Comparison of ENCODE assay signal across 16 mouse cellular contexts in genomic region chr15:25720263-25720662, GRCm38 (mm10).
"Had no signal": no experiment of that assay in that cellular context is flagged by ENCODE, and none has a peak within 500 bp of the region (broad histone marks: within the 10 kb centered on the region; RNA-seq: fewer than 3 reads in every experiment).

No protein-coding gene starts in this region.

- H3K4me2 ChIP-seq: neural tube, embryonic 13.5 days; neural tube, embryonic 15.5 days; stomach, embryonic 15.5 days had no signal

- DNase-seq: retina, postnatal 1 day; right cerebral cortex, adult 18-20 months; right cerebral cortex, postnatal 14 days; right cerebral cortex, postnatal 25 days; right cerebral cortex, postnatal 4 days; spleen, adult 18-20 months; thymus, adult 18-20 months; thymus, adult 2 months; thymus, postnatal 14 days; thymus, postnatal 25 days; thymus, postnatal 36 days; thymus, postnatal 4 days had no signal

- H3K9ac ChIP-seq: neural tube, embryonic 13.5 days; neural tube, embryonic 15.5 days; stomach, embryonic 15.5 days had no signal

- H3K4me3 ChIP-seq: neural tube, embryonic 13.5 days; neural tube, embryonic 15.5 days; stomach, embryonic 15.5 days had no signal

- H3K9me3 ChIP-seq: neural tube, embryonic 13.5 days; neural tube, embryonic 15.5 days; stomach, embryonic 15.5 days had no signal

- H3K36me3 ChIP-seq: neural tube, embryonic 15.5 days; stomach, embryonic 15.5 days had no signal

- H3K27ac ChIP-seq: neural tube, embryonic 13.5 days; neural tube, embryonic 15.5 days; stomach, embryonic 15.5 days; stomach, postnatal 0 days had no signal

- H3K27me3 ChIP-seq: neural tube, embryonic 13.5 days; neural tube, embryonic 15.5 days; stomach, embryonic 15.5 days had no signal
